Mouse (Mus musculus) gastrocnemius, adult 2 months (tissue): ENCODE measurements around the gene Tbrg1. TPM values are rescaled to one million over a fixed set of nuclear protein-coding genes. Genes with fewer than 3 reads are reported as not detected.

ENCODE experiments used
- DNase-seq: peaks from one replicate; pipeline ENCODE4 v3.0.0; 2022
- H3K27ac ChIP-seq: fragments of 200-600 bp; 2 replicates; pipeline ENCODE4 v1.8.1; 2022; ENCODE audit warnings: mild to moderate bottlenecking
- H3K4me3 ChIP-seq: fragments of 200-600 bp; 2 replicates; pipeline ENCODE4 v1.8.1; 2022; ENCODE audit warnings: mild to moderate bottlenecking, moderate library complexity
- CTCF ChIP-seq: fragments of 200-600 bp; IDR thresholded peaks from 2 replicates; pipeline ENCODE4 v1.8.1; 2022; ENCODE audit warnings: antibody characterized with exemption, mild to moderate bottlenecking, moderate library complexity
- intact Hi-C: fragments of 180-260 bp; cut with DNase I; formaldehyde crosslinking; loops from one replicate; pipeline ENCODE4 v1.15.1; 2025
- long read RNA-seq, 2 experiments: library from polyadenylated mRNA; stranded (forward); transcript quantifications; one replicate each; pipeline ENCODE4 v2.0.0; 2021
- total RNA-seq, 2 experiments: library from RNA; stranded (reverse); gene quantifications; 2 replicates each; pipeline ENCODE4 v1.2.3; 2021

Tbrg1 gene
- 10 to 100 TPM; 29.3 to 31.7 TPM for total RNA-seq
- long read RNA-seq, experiment 1, transcript Tbrg1-201 (9 exons, 1,984 nt) = major isoform, 46 of 51 reads
- long read RNA-seq, experiment 1, partial matches to known transcripts = 1 of 51 reads
- long read RNA-seq, experiment 1, other reads (novel, unspliced or antisense) = 2 of 51 reads
- long read RNA-seq, experiment 2, transcript Tbrg1-201 (9 exons, 1,984 nt) = major isoform, 49 of 49 reads
- long read RNA-seq, experiment 2, partial matches to known transcripts = 0 of 49 reads
- long read RNA-seq, experiment 2, other reads (novel, unspliced or antisense) = 0 of 49 reads

GRCm38 (mm10) chr9:37656931-37657481 lies at the start of gene Tbrg1:
Tbrg1 (minus strand) TSS chr9:37657312.
- no peak; the same call in 1 of the 2 replicates for TF ChIP-seq CTCF
- intact Hi-C loops = no loop called here
- peak within 1 kb of the TSS; percentile 89 for H3K27ac ChIP-seq
- H3K4me3 ChIP-seq = peak within 1 kb of the TSS; percentile 84
- peak; percentile 90 for DNase-seq

DNA sequence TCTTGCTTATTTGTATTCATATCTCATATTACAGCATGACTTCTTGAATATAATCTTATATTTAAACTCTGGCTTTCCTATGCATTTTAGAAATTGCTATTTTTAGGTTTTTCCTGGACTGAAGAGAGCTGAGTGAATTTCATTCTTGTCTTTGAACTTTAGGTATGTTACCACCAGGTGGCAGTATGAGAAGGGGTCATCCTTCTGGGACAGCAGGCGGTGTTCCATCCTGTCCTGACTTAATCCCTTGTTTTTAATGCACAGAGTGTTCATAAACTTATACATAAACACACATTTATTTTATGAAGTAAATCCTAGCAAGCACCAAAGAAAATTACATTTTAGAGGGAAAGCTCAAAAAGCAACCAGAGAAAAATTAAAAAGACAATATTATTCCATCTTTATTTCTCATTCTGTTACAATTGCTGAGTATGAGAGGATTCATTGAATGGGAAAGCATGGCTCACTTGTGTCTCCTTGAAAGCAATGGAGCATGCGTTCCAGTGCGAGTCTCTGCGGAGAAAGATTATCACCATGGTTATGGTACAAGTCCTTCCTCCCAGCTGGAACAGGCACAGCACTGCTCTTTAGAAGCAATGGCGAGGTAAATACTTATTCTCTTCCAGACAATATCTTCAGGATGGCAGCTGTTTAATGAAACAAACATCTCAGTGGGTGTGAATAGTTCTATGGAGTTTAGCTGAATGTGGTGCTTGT lies 33.0 kb upstream of the Tbrg1 start:
- Histone ChIP-seq H3K4me3 (no peak overlapping the region), H3K27ac (no peak overlapping the region)
- DNase-seq = no peak
- intact Hi-C loops = loop anchor here (2.0 kb wide), 1 partner anchor 247 kb away; no protein-coding TSS in a partner anchor
- TF ChIP-seq CTCF = peak; percentile 56

- no peak for TF ChIP-seq CTCF
- DNase-seq = no peak
- Histone ChIP-seq H3K4me3 (no peak overlapping the region), H3K27ac (no peak overlapping the region)
- intact Hi-C loops = no loop called here
Measured at GRCm38 (mm10) chr9:37687941-37688303, 30.8 kb upstream of the Tbrg1 start.

GRCm38 (mm10) chr9:37687288-37687940 lies 30.3 kb upstream of the Tbrg1 start:
- DNase-seq = no peak
- Histone ChIP-seq H3K4me3 (no peak overlapping the region), H3K27ac (no peak overlapping the region)
- intact Hi-C loops = no loop called here
- TF ChIP-seq CTCF = no peak

DNA sequence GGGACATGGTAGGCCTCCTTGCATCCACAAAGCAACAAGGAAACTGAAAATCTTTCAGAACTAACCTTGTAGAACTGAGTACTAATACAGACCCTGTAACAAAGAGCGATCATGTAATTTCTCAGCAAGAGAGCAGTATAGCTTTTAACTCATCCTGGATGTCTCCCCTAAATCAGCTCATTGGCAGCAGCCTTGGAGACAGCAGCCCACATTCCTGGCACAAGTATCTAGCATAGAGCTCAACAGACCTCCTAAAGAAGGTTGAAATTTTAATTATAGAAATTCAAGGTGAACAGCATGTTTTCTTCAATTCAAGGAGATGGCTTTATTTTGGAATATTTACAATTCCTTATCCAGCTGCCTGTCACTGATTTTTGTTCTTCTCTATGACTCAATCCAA lies 24.0 kb upstream of the Tbrg1 start:
- no peak for DNase-seq
- Histone ChIP-seq H3K27ac (no peak overlapping the region), H3K4me3 (no peak overlapping the region)
- no peak for TF ChIP-seq CTCF
- intact Hi-C loops = no loop called here

- DNase-seq = no peak
- intact Hi-C loops = no loop called here
Measured at GRCm38 (mm10) chr9:37675287-37675686, 18.2 kb upstream of the Tbrg1 start.

DNA sequence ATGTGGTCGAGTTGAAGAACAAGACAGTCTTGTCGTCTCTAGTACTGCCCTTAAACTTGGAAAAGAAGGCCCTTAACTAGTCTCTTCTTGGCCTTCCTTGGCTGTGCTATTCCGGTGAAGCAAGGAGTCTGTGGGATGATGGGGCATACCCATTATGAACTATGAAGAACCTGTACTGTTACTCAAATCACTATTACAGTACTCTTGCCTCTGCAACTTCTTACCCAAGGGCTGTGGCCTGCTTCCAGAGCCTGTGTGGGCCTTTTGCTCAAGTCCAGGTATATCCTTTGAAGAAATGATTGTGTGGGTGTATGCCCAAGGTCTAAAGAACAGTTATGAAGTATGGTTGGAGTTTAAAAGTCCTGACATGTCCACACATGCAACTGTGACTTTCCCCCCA lies 13.1 kb upstream of the Tbrg1 start:
- Histone ChIP-seq H3K4me3 (no peak overlapping the region), H3K27ac (no peak overlapping the region)
- no peak for DNase-seq
- intact Hi-C loops = no loop called here
- TF ChIP-seq CTCF = no peak

More at GRCm38 (mm10) chr9:37675287-37675686, 18.2 kb upstream of the Tbrg1 start:
- no peak overlapping the region for H3K4me3 ChIP-seq
- TF ChIP-seq CTCF = no peak
- H3K27ac ChIP-seq = no peak overlapping the region

- TF ChIP-seq CTCF = no peak
- intact Hi-C loops = no loop called here
- Histone ChIP-seq H3K27ac (no peak overlapping the region), H3K4me3 (no peak overlapping the region)
- DNase-seq = no peak
Measured at GRCm38 (mm10) chr9:37669678-37670077, 12.6 kb upstream of the Tbrg1 start.

DNA sequence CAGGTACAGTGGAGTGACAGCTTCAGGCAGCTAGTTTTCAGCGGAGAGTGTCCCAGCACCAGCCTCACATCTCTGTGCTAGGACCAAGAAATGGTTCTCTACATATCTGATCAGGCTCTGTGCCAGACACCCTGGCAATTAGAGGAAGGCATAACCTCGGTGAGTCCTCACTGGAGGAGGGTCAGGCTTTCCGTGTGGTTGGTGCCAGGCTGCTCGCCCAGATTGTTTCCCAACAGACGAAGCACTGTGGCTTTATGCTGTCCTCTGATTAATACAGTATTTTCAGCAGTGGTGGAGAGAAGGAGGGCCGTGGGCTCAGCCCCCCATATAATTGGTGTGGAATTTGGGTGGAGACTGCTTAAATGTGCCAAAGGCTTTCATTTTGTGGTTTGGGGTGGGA lies 12.0 kb upstream of the Tbrg1 start, which contains the start of gene Panx3:
Panx3 (minus strand) TSS at position 121 of the 400 bp plus-strand sequence.
- TF ChIP-seq CTCF = no peak
- no peak within 1 kb of the TSS for H3K4me3 ChIP-seq
- DNase-seq = no peak
- no peak within 1 kb of the TSS for H3K27ac ChIP-seq
- intact Hi-C loops = no loop called here

GRCm38 (mm10) chr9:37666045-37666444 lies 8.9 kb upstream of the Tbrg1 start:
- H3K4me3 ChIP-seq = no peak overlapping the region
- H3K27ac ChIP-seq = no peak overlapping the region
- TF ChIP-seq CTCF = no peak
- DNase-seq = no peak
- intact Hi-C loops = no loop called here

- TF ChIP-seq CTCF = no peak
- Histone ChIP-seq H3K4me3 (no peak overlapping the region), H3K27ac (no peak overlapping the region)
- DNase-seq = no peak
- intact Hi-C loops = no loop called here
Measured at GRCm38 (mm10) chr9:37664604-37665003, 7.5 kb upstream of the Tbrg1 start.

- Histone ChIP-seq H3K27ac (no peak overlapping the region), H3K4me3 (no peak overlapping the region)
- TF ChIP-seq CTCF = no peak
- no peak for DNase-seq
- intact Hi-C loops = no loop called here
Measured at GRCm38 (mm10) chr9:37663210-37663609, 6.1 kb upstream of the Tbrg1 start.

GRCm38 (mm10) chr9:37659413-37659812 lies 2.3 kb upstream of the Tbrg1 start:
- H3K27ac ChIP-seq = no peak overlapping the region
- no peak for DNase-seq
- intact Hi-C loops = no loop called here
- TF ChIP-seq CTCF = no peak
- no peak overlapping the region for H3K4me3 ChIP-seq
